Mouse (Mus musculus): Measurements from ENCODE around the gene Prrc2c.
A peak's percentile ranks its signal among the peaks of the same experiment; 100 is the strongest.
"Not testable (repeated sequence)": the region's sequence is repeated elsewhere in the genome, so short reads cannot be mapped to it uniquely, and the experiment has no call there.

The Prrc2c gene

GRCm38 (mm10) chr1:162740401-162740835 lies at the start of gene Prrc2c:
Gene Prrc2c, minus strand, starts transcription at chr1:162740556.
- peak; percentile 97 to 99 for DNase-seq (ENCODE audit: low spot score in 2 of 2)

GRCm38 (mm10) chr1:162785222-162785621 lies 44.9 kb upstream of the Prrc2c start:
- no peak for DNase-seq (ENCODE audit: low spot score in 2 of 2)

- no peak for DNase-seq (ENCODE audit: low spot score in 2 of 2)
Observed at GRCm38 (mm10) chr1:162783669-162784248, 43.4 kb upstream of the Prrc2c start.

- DNase-seq (ENCODE audit: low spot score in 2 of 2): not testable (repeated sequence)
Observed at GRCm38 (mm10) chr1:162781035-162781434, 40.7 kb upstream of the Prrc2c start.

GRCm38 (mm10) chr1:162777943-162778538 lies 37.7 kb upstream of the Prrc2c start:
- DNase-seq (ENCODE audit: low spot score in 2 of 2): no peak

- DNase-seq (ENCODE audit: low spot score in 2 of 2): no peak
Observed at GRCm38 (mm10) chr1:162773661-162774060, 33.3 kb upstream of the Prrc2c start.

- DNase-seq (ENCODE audit: low spot score in 2 of 2): no peak
Observed at GRCm38 (mm10) chr1:162771617-162772360, 31.4 kb upstream of the Prrc2c start.

GRCm38 (mm10) chr1:162752009-162752408 lies 11.7 kb upstream of the Prrc2c start:
- no peak for DNase-seq (ENCODE audit: low spot score in 2 of 2)

- DNase-seq (ENCODE audit: low spot score in 2 of 2): no peak
Observed at GRCm38 (mm10) chr1:162749607-162750006, 9.3 kb upstream of the Prrc2c start.

- DNase-seq (ENCODE audit: low spot score in 2 of 2): no peak
Observed at GRCm38 (mm10) chr1:162748761-162749160, 8.4 kb upstream of the Prrc2c start.

- DNase-seq (ENCODE audit: low spot score in 2 of 2): no peak
Observed at GRCm38 (mm10) chr1:162739831-162740394, 443 bp downstream of the Prrc2c start.

GRCm38 (mm10) chr1:162739406-162739805 lies 950 bp downstream of the Prrc2c start:
- peak in 1 of 2 experiments; percentile 23 for DNase-seq (ENCODE audit: low spot score in 2 of 2)

GRCm38 (mm10) chr1:162738472-162738871 lies 1.9 kb downstream of the Prrc2c start:
- DNase-seq (ENCODE audit: low spot score in 2 of 2): no peak

- DNase-seq (ENCODE audit: low spot score in 2 of 2): no peak
Observed at GRCm38 (mm10) chr1:162735084-162735483, 5.3 kb downstream of the Prrc2c start.

- DNase-seq (ENCODE audit: low spot score in 2 of 2): no peak
Observed at GRCm38 (mm10) chr1:162734283-162734682, 6.1 kb downstream of the Prrc2c start.

- DNase-seq (ENCODE audit: low spot score in 2 of 2): no peak
Observed at GRCm38 (mm10) chr1:162732041-162732440, 8.3 kb downstream of the Prrc2c start.

GRCm38 (mm10) chr1:162729436-162729835 lies 10.9 kb downstream of the Prrc2c start:
- DNase-seq (ENCODE audit: low spot score in 2 of 2): no peak

GRCm38 (mm10) chr1:162727981-162728380 lies 12.4 kb downstream of the Prrc2c start:
- no peak for DNase-seq (ENCODE audit: low spot score in 2 of 2)

- no peak for DNase-seq (ENCODE audit: low spot score in 2 of 2)
Observed at GRCm38 (mm10) chr1:162723610-162724009, 16.7 kb downstream of the Prrc2c start.

- no peak for DNase-seq (ENCODE audit: low spot score in 2 of 2)
Observed at GRCm38 (mm10) chr1:162720645-162721044, 19.7 kb downstream of the Prrc2c start.

- no peak for DNase-seq (ENCODE audit: low spot score in 2 of 2)
Observed at GRCm38 (mm10) chr1:162700389-162701066, 39.8 kb downstream of the Prrc2c start.

- DNase-seq (ENCODE audit: low spot score in 2 of 2): no peak
Observed at GRCm38 (mm10) chr1:162697866-162698265, 42.5 kb downstream of the Prrc2c start.

Measured in urinary bladder, postnatal 4 days (tissue).